Mouse (Mus musculus) limb, embryonic 15.5 days (tissue): ENCODE measurements around the gene Jph3. TPM values are rescaled to one million over a fixed set of nuclear protein-coding genes. Genes with fewer than 3 reads are reported as not detected.

Source experiments
- ATAC-seq: fragments of 200-750 bp; cut with Nextera tagmentation; 2 replicates; pipeline ENCODE4 v1.8.0; 2017; ENCODE audit warnings: low read depth, moderate TSS enrichment; ENCODE audit not compliant: insufficient number of reproducible peaks, low FRiP score, low TSS enrichment
- H3K27ac ChIP-seq: fragments of 300-500 bp; sonication (generic); 2 replicates; pipeline ENCODE4 v1.5.1; 2015; ENCODE audit warnings: moderate library complexity, mild to moderate bottlenecking, inconsistent platforms
- H3K27me3 ChIP-seq: fragments of 300-500 bp; sonication (generic); 2 replicates; pipeline ENCODE4 v1.6.1; 2015; ENCODE audit warnings: inconsistent platforms
- H3K36me3 ChIP-seq: fragments of 300-500 bp; sonication (generic); 2 replicates; pipeline ENCODE4 v1.6.1; 2015; ENCODE audit warnings: inconsistent platforms
- H3K4me1 ChIP-seq: fragments of 300-500 bp; sonication (generic); 2 replicates; pipeline ENCODE4 v1.6.1; 2015; ENCODE audit warnings: inconsistent platforms
- H3K4me2 ChIP-seq: fragments of 300-500 bp; sonication (generic); 2 replicates; pipeline ENCODE4 v1.6.1; 2015; ENCODE audit warnings: mild to moderate bottlenecking, inconsistent platforms
- H3K4me3 ChIP-seq: fragments of 300-500 bp; sonication (generic); 2 replicates; pipeline ENCODE4 v1.5.1; 2015; ENCODE audit warnings: mild to moderate bottlenecking, inconsistent platforms
- H3K9ac ChIP-seq: fragments of 300-500 bp; sonication (generic); 2 replicates; pipeline ENCODE4 v1.6.1; 2015; ENCODE audit warnings: inconsistent platforms
- H3K9me3 ChIP-seq: fragments of 300-500 bp; sonication (generic); 2 replicates; pipeline ENCODE4 v1.6.1; 2016; ENCODE audit warnings: inconsistent platforms
- WGBS: fragments of 180-500 bp; shearing (Covaris S2); methylation state at CpG from one replicate; pipeline ENCODE4 v1.1.7; 2015; 5-methylcytosine and 5-hydroxymethylcytosine counted together
- polyA plus RNA-seq: library from polyadenylated mRNA; unstranded; fragments of >200 nt; fragmentation: Nextera tagmentation; extraction: Ambion mirVana; gene quantifications from 2 replicates; pipeline ENCODE4 v1.2.1, GENCODE M21; 2015

The Jph3 gene
- polyA plus RNA-seq: 0.36 and 0.49 TPM in 2 replicates

GRCm38 (mm10) chr8:121729323-121729722 is at the start of gene Jph3:
TSS of gene Jph3 (plus strand) at chr8:121729623.
- Histone ChIP-seq H3K9me3 (no peaks in the 10 kb centered on the region; the same call in 1 of the 2 replicates), H3K4me2 (peak within 1 kb of the TSS; percentile 81), H3K27me3 (peaks cover 77% of the 10 kb centered on the region), H3K27ac (no peak within 1 kb of the TSS), H3K9ac (no peak within 1 kb of the TSS), H3K4me1 (peaks cover 14% of the 10 kb centered on the region), H3K4me3 (peak within 1 kb of the TSS; percentile 46), H3K36me3 (no peaks in the 10 kb centered on the region)
- 8% methylated on average over 12 of the region's 12 CpGs for WGBS
- no peak for ATAC-seq

GRCm38 (mm10) chr8:121680896-121681295 is 48.5 kb upstream of the Jph3 start:
- H3K27ac ChIP-seq: no peak overlapping the region
- no peak overlapping the region for H3K4me3 ChIP-seq
- 82% methylated on average over 4 of the region's 4 CpGs for WGBS
- no peaks in the 10 kb centered on the region for H3K4me1 ChIP-seq
- no peak overlapping the region for H3K9ac ChIP-seq
- no peaks in the 10 kb centered on the region; the same call in 1 of the 2 replicates for H3K27me3 ChIP-seq
- no peaks in the 10 kb centered on the region for H3K9me3 ChIP-seq
- H3K4me2 ChIP-seq: no peak overlapping the region
- no peak for ATAC-seq
- no peaks in the 10 kb centered on the region for H3K36me3 ChIP-seq

- no peaks in the 10 kb centered on the region; the same call in 1 of the 2 replicates for H3K27me3 ChIP-seq
- no peak overlapping the region for H3K4me3 ChIP-seq
- no peaks in the 10 kb centered on the region for H3K4me1 ChIP-seq
- no peaks in the 10 kb centered on the region for H3K36me3 ChIP-seq
- no peak overlapping the region for H3K9ac ChIP-seq
- no peak overlapping the region for H3K4me2 ChIP-seq
- ATAC-seq: no peak
- no peaks in the 10 kb centered on the region for H3K9me3 ChIP-seq
- H3K27ac ChIP-seq: no peak overlapping the region
- whole genome bisulfite sequencing: 60% methylated on average over 10 of the region's 10 CpGs
These were observed 48.0 kb upstream of the Jph3 start for GRCm38 (mm10) chr8:121681457-121681856.

- WGBS: 62% methylated on average over 10 of the region's 10 CpGs
These were observed 46.2 kb upstream of the Jph3 start for GRCm38 (mm10) chr8:121683083-121683832.

GRCm38 (mm10) chr8:121685419-121685818 is 44.0 kb upstream of the Jph3 start:
- ATAC-seq: no peak
- Histone ChIP-seq H3K4me2 (no peak overlapping the region), H3K4me3 (no peak overlapping the region), H3K9ac (no peak overlapping the region), H3K36me3 (no peaks in the 10 kb centered on the region), H3K27me3 (no peaks in the 10 kb centered on the region; the same call in 1 of the 2 replicates), H3K4me1 (0 out of 2 replicates have a peak, but pooled peaks cover 4% of the 10 kb centered on the region), H3K9me3 (no peaks in the 10 kb centered on the region), H3K27ac (no peak overlapping the region)
- WGBS: 8% methylated on average over 4 of the region's 4 CpGs

More at GRCm38 (mm10) chr8:121683083-121683832, 46.2 kb upstream of the Jph3 start:
- Histone ChIP-seq H3K4me2 (no peak overlapping the region), H3K9ac (no peak overlapping the region), H3K36me3 (no peaks in the 10 kb centered on the region), H3K9me3 (no peaks in the 10 kb centered on the region), H3K4me1 (0 out of 2 replicates have a peak, but pooled peaks cover 4% of the 10 kb centered on the region), H3K27ac (no peak overlapping the region), H3K4me3 (no peak overlapping the region), H3K27me3 (no peaks in the 10 kb centered on the region; the same call in 1 of the 2 replicates)
- no peak for ATAC-seq

- Histone ChIP-seq H3K27me3 (no peaks in the 10 kb centered on the region), H3K4me3 (no peak overlapping the region), H3K36me3 (no peaks in the 10 kb centered on the region), H3K4me2 (no peak overlapping the region), H3K27ac (no peak overlapping the region), H3K9me3 (no peaks in the 10 kb centered on the region), H3K9ac (no peak overlapping the region), H3K4me1 (0 out of 2 replicates have a peak, but pooled peaks cover 4% of the 10 kb centered on the region)
- WGBS: 58% methylated on average over 14 of the region's 14 CpGs
- ATAC-seq: no peak
These were observed 41.8 kb upstream of the Jph3 start for GRCm38 (mm10) chr8:121687455-121688161.

- no peak overlapping the region for H3K4me3 ChIP-seq
- no peak overlapping the region for H3K27ac ChIP-seq
- H3K36me3 ChIP-seq: no peaks in the 10 kb centered on the region
- 43% methylated on average over 5 of the region's 5 CpGs for WGBS
- H3K9ac ChIP-seq: no peak overlapping the region
- no peaks in the 10 kb centered on the region for H3K27me3 ChIP-seq
- H3K4me1 ChIP-seq: 0 out of 2 replicates have a peak, but pooled peaks cover 4% of the 10 kb centered on the region
- no peak overlapping the region for H3K4me2 ChIP-seq
- H3K9me3 ChIP-seq: no peaks in the 10 kb centered on the region
- no peak for ATAC-seq
These were observed 40.9 kb upstream of the Jph3 start for GRCm38 (mm10) chr8:121688496-121688895.

- no peak overlapping the region for H3K9ac ChIP-seq
- no peaks in the 10 kb centered on the region for H3K9me3 ChIP-seq
- H3K4me2 ChIP-seq: no peak overlapping the region
- no peaks in the 10 kb centered on the region for H3K27me3 ChIP-seq
- ATAC-seq: no peak
- no peak overlapping the region for H3K27ac ChIP-seq
- WGBS: 51% methylated on average over 4 of the region's 4 CpGs
- H3K36me3 ChIP-seq: no peaks in the 10 kb centered on the region
- peaks cover 15% of the 10 kb centered on the region for H3K4me1 ChIP-seq
- H3K4me3 ChIP-seq: no peak overlapping the region
These were observed 35.0 kb upstream of the Jph3 start for GRCm38 (mm10) chr8:121694453-121694852.

- Histone ChIP-seq H3K36me3 (no peaks in the 10 kb centered on the region), H3K27ac (no peak overlapping the region), H3K4me3 (no peak overlapping the region), H3K4me2 (no peak overlapping the region), H3K4me1 (peaks cover 15% of the 10 kb centered on the region), H3K27me3 (no peaks in the 10 kb centered on the region), H3K9me3 (no peaks in the 10 kb centered on the region), H3K9ac (no peak overlapping the region)
- ATAC-seq: no peak
- 65% methylated on average over 6 of the region's 6 CpGs for WGBS
These were observed 33.7 kb upstream of the Jph3 start for GRCm38 (mm10) chr8:121695585-121696184.

GRCm38 (mm10) chr8:121697735-121698614 is 31.4 kb upstream of the Jph3 start:
- Histone ChIP-seq H3K27me3 (no peaks in the 10 kb centered on the region), H3K4me1 (peaks cover 15% of the 10 kb centered on the region), H3K4me2 (peak overlapping the region; percentile 14; the same call in 1 of the 2 replicates), H3K36me3 (no peaks in the 10 kb centered on the region), H3K9me3 (no peaks in the 10 kb centered on the region), H3K4me3 (no peak overlapping the region), H3K9ac (no peak overlapping the region), H3K27ac (no peak overlapping the region)
- no peak for ATAC-seq
- 2% methylated on average over 16 of the region's 17 CpGs for WGBS

- Histone ChIP-seq H3K9me3 (no peaks in the 10 kb centered on the region), H3K4me1 (peaks cover 13% of the 10 kb centered on the region), H3K36me3 (no peaks in the 10 kb centered on the region), H3K9ac (no peak overlapping the region), H3K4me3 (no peak overlapping the region), H3K27me3 (no peaks in the 10 kb centered on the region), H3K4me2 (peak overlapping the region; percentile 14; the same call in 1 of the 2 replicates), H3K27ac (no peak overlapping the region)
- ATAC-seq: no peak
- WGBS: 7% methylated on average over 9 of the region's 9 CpGs
These were observed 30.8 kb upstream of the Jph3 start for GRCm38 (mm10) chr8:121698615-121699101.
